Mouse (Mus musculus): ENCODE data around the gene Cfd.

DNA sequence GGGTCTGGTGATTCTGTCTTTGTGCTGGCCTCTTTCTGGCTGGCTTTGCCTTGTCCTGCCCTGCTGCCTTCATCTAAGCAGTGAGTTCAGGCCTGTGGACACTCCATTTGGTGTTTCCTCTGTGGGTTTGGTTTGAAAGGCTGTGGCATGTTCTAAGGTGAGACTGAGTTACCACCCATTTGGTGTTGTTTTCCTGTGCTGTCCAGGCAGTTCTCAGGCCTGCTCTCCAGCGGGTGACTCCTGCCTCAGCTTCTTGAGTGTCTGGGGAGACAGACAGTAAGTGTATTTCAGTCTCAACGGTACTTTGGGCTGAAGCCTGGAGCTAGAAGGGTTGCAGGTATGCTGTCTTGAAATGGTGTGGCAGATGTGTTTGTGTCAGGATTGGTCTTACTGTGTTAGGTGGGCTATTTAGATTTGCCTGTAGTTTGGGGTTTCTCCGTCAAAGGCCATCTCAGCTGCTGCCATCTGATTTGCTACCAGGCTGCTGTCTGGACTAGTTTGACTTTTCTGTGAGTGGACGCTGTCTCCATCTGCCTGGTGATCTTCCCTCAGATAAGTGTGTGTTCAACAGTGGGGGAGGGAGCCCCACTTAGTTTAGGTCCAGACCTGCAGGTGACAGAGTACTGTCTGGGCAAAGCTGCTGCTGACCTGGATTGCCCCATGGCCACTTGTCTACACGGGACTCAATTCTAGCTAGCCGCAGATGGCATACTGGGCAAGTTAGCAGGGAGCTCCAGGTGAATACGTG is 33.8 kb upstream of the Cfd start:
- TF ChIP-seq POLR2A (IDR thresholded peaks at IDR 0.05; ENCODE audit: low read depth, low read length) (no peak), CTCF (IDR thresholded peaks at IDR 0.05; ENCODE audit: extremely low read depth, insufficient read length, insufficient replicate concordance, low read depth, low read length) (no peak)

Measured in small intestine, adult 2 months (tissue).